Mouse (Mus musculus) thymus, adult 2 months (tissue): ENCODE results near the gene Prr15.

Experiments
- CTCF ChIP-seq: fragments of 200-500 bp; IDR thresholded peaks from 2 replicates; pipeline ENCODE4 v1.5.1; 2012; ENCODE audit warnings: mild to moderate bottlenecking, control low read depth, low read length, moderate library complexity, borderline replicate concordance; ENCODE audit not compliant: control insufficient read depth, poor library complexity, insufficient read depth; ENCODE audit errors: extremely low read depth
- POLR2A ChIP-seq: fragments of 200-500 bp; IDR thresholded peaks from 2 replicates; pipeline ENCODE4 v1.6.1; 2012; ENCODE audit warnings: mild to moderate bottlenecking, low read length, control low read depth, moderate library complexity; ENCODE audit not compliant: control insufficient read depth, poor library complexity, insufficient read depth; ENCODE audit errors: extremely low read depth

DNA sequence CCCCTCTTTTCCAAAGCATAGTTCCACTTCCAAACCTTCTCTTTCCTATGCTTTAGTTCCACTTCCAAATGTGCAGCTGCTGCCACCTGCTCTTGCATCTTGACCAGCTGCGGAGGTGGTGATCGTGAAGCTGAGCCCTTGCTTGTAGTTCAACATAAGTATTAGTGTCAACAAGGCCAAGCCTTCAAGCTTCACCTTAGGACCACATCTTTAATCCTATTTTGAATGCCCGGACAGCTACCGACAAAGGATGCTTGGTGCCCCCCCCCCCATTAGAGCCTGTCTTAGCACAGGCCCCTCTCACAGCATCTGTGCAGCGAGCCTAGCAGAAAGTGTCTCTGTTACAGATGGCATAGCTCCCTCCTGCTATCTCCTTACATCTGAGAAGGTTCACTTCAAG lies 47.8 kb upstream of the Prr15 start:
- no peak for TF ChIP-seq CTCF
- no peak for TF ChIP-seq POLR2A
